ENCODE assay signal across 10 mouse cellular contexts in the genomic region with DNA sequence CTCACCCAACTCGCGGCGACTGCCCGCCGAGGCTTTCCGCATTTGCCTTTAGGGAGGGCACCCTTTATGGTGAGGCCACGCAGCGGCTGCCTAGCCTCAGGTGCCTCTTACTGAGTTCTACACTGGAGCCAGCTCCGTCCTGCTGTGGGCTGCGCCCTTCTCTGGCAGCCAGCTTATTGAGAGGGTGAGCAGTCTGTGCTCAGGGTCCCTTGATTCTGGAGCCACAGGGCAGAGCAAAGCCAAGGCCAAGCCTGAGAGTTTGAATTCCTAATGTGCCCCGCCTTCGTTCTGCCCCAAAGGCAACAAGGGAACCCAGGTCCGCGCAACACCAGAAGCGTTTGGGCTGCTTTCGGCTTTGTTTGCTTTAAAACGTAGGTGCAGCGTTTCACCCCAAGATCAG. TPM values are rescaled to one million over a fixed set of nuclear protein-coding genes. Genes with fewer than 3 reads are reported as not detected.
DNase-seq lines count a peak whose midpoint lies in the region; ATAC-seq lines count a peak whose summit lies in the region.
"Had no signal": no experiment of that assay in that cellular context is flagged by ENCODE, and none has a peak within 500 bp of the region (broad histone marks: within the 10 kb centered on the region; RNA-seq: fewer than 3 reads in every experiment).

No protein-coding gene starts in this region.

- H3K4me1 ChIP-seq in kidney, embryonic 14.5 days (ENCODE audit: control insufficient read depth, insufficient read depth, low read length): peaks cover 7% of the 10 kb centered on the region; the same call in 1 of the 2 replicates
- H3K4me1 ChIP-seq in hindbrain, embryonic 15.5 days (replicated peaks): peaks cover 3% of the 10 kb centered on the region; the same call in 1 of the 2 replicates
- peaks cover 6% of the 10 kb centered on the region for H3K4me1 ChIP-seq in neural tube, embryonic 13.5 days (replicated peaks)
- no peaks in the 10 kb centered on the region for H3K4me1 ChIP-seq in liver, embryonic 11.5 days (replicated peaks; ENCODE audit: control insufficient read depth, insufficient read depth, low read length)

- peak; percentile 45; the same call in 1 of the 2 replicates for ATAC-seq in kidney, embryonic 14.5 days (ENCODE audit: low FRiP score, low TSS enrichment)
- ATAC-seq in hindbrain, embryonic 15.5 days (ENCODE audit: low FRiP score, low read depth): no peak
- no peak for ATAC-seq in neural tube, embryonic 13.5 days (ENCODE audit: low read depth)
- ATAC-seq in liver, embryonic 11.5 days (replicated peaks; ENCODE audit: low FRiP score): no peak

- peaks cover 19% of the 10 kb centered on the region for H3K27me3 ChIP-seq in kidney, embryonic 14.5 days (ENCODE audit: control insufficient read depth, insufficient read depth, low read length)
- H3K27me3 ChIP-seq in hindbrain, embryonic 15.5 days: peaks cover 66% of the 10 kb centered on the region
- H3K27me3 ChIP-seq in neural tube, embryonic 13.5 days: peaks cover 95% of the 10 kb centered on the region
- H3K27me3 ChIP-seq in liver, embryonic 11.5 days (replicated peaks; ENCODE audit: control insufficient read depth, insufficient read depth, low read length): peaks cover 86% of the 10 kb centered on the region

- H3K4me2 ChIP-seq in kidney, embryonic 14.5 days (replicated peaks; ENCODE audit: low read depth, low read length): peak overlapping the region; percentile 38
- H3K4me2 ChIP-seq in hindbrain, embryonic 15.5 days: peak overlapping the region; percentile 40
- H3K4me2 ChIP-seq in neural tube, embryonic 13.5 days: peak overlapping the region; percentile 15
- no peak overlapping the region; the same call in 1 of the 2 replicates for H3K4me2 ChIP-seq in liver, embryonic 11.5 days

- no peak overlapping the region for H3K27ac ChIP-seq in kidney, embryonic 14.5 days (ENCODE audit: low read depth, low read length)
- no peak overlapping the region for H3K27ac ChIP-seq in hindbrain, embryonic 15.5 days (replicated peaks)
- H3K27ac ChIP-seq in neural tube, embryonic 13.5 days (replicated peaks): no peak overlapping the region
- no peak overlapping the region for H3K27ac ChIP-seq in liver, embryonic 11.5 days (ENCODE audit: low read depth, low read length)
- H3K27ac ChIP-seq: liver, embryonic 14.5 days had no signal

- peak overlapping the region; percentile 13 for H3K4me3 ChIP-seq in kidney, embryonic 14.5 days (ENCODE audit: low read length)
- H3K4me3 ChIP-seq in hindbrain, embryonic 15.5 days: no peak overlapping the region
- H3K4me3 ChIP-seq in neural tube, embryonic 13.5 days: no peak overlapping the region
- no peak overlapping the region for H3K4me3 ChIP-seq in liver, embryonic 11.5 days (ENCODE audit: low read depth, low read length)

- 3% methylated on average over 18 of the region's 18 CpGs for WGBS in kidney, embryonic 14.5 days
- 3% methylated on average over 18 of the region's 18 CpGs for WGBS in hindbrain, embryonic 15.5 days
- 1% methylated on average over 18 of the region's 18 CpGs for WGBS in neural tube, embryonic 13.5 days
- 1% methylated on average over 18 of the region's 18 CpGs for WGBS in liver, embryonic 11.5 days

- no peaks in the 10 kb centered on the region for H3K9me3 ChIP-seq in kidney, embryonic 14.5 days (ENCODE audit: control insufficient read depth, low read length)
- no peaks in the 10 kb centered on the region for H3K9me3 ChIP-seq in hindbrain, embryonic 15.5 days
- H3K9me3 ChIP-seq in neural tube, embryonic 13.5 days: no peaks in the 10 kb centered on the region
- no peaks in the 10 kb centered on the region for H3K9me3 ChIP-seq in liver, embryonic 11.5 days (ENCODE audit: control insufficient read depth, low read length)

- DNase-seq in kidney, adult 9 months: no peak
- peak; percentile 64 for DNase-seq in embryo, embryonic 11 days
- DNase-seq in liver, embryonic 11.5 days (ENCODE audit: low spot score): no peak
- no peak for DNase-seq in natural killer cell, adult 2 months (ENCODE audit: low spot score in 2 of 2)
- no peak for DNase-seq in frontal cortex, postnatal 25 days (ENCODE audit: low spot score in 2 of 2)
- DNase-seq: cerebellum, adult 8-10 months had no signal

- no peak overlapping the region for H3K9ac ChIP-seq in kidney, embryonic 14.5 days (ENCODE audit: low read depth, low read length)
- H3K9ac ChIP-seq in hindbrain, embryonic 15.5 days: no peak overlapping the region
- no peak overlapping the region for H3K9ac ChIP-seq in neural tube, embryonic 13.5 days
- no peak overlapping the region for H3K9ac ChIP-seq in liver, embryonic 11.5 days (ENCODE audit: low read depth, low read length)
- H3K9ac ChIP-seq: liver, embryonic 14.5 days had no signal

- H3K36me3 ChIP-seq in kidney, embryonic 14.5 days (ENCODE audit: control insufficient read depth, insufficient read depth, low read length): no peaks in the 10 kb centered on the region
- H3K36me3 ChIP-seq in hindbrain, embryonic 15.5 days: no peaks in the 10 kb centered on the region
- no peaks in the 10 kb centered on the region for H3K36me3 ChIP-seq in neural tube, embryonic 13.5 days
- no peaks in the 10 kb centered on the region for H3K36me3 ChIP-seq in liver, embryonic 11.5 days (ENCODE audit: control insufficient read depth, insufficient read depth, low read length)

RNA-seq across cellular contexts. Expression of gene Nr2f2, which starts 41.2 kb away (rescaled TPM):
- polyA plus RNA-seq in kidney, embryonic 14.5 days (2014; fragmentation: Nextera tagmentation; extraction: Ambion mirVana): 310 and 320 TPM in 2 replicates
- polyA plus RNA-seq in hindbrain, embryonic 15.5 days (2015; fragmentation: Nextera tagmentation; extraction: Ambion mirVana): 87.2 and 90.1 TPM in 2 replicates
- 85.5 and 87.8 TPM in 2 replicates for polyA plus RNA-seq in neural tube, embryonic 13.5 days (2015; fragmentation: Nextera tagmentation; extraction: Ambion mirVana)
- polyA plus RNA-seq in liver, embryonic 11.5 days (2014; fragmentation: Nextera tagmentation; extraction: Ambion mirVana): 49.6 and 49.7 TPM in 2 replicates
